ENCODE assay signal across 30 mouse cellular contexts in the genomic region with DNA sequence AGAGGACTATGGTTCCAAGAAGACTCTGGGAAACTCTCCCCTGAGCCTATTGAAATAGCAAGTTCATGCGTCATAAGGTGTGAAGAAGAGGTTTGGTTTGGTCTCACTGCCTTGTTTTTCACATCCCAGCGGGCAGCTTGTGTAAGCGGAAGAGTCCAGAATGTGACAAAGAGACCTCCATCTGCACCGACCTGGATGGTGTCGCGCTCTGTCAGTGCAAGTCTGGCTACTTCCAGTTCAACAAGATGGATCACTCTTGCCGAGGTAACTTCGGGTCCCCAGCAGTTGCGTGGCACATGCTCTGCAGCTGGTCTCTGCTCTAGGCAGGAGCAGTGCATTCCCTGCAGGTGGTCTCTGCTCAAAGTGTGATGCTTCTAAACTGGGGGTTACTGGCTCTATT. TPM values are rescaled to one million over a fixed set of nuclear protein-coding genes. Genes with fewer than 3 reads are reported as not detected.
DNase-seq lines count a peak whose midpoint lies in the region; ATAC-seq lines count a peak whose summit lies in the region.
"Had no signal": no experiment of that assay in that cellular context is flagged by ENCODE, and none has a peak within 500 bp of the region (broad histone marks: within the 10 kb centered on the region; RNA-seq: fewer than 3 reads in every experiment).

No protein-coding gene starts in this region.

- peak; percentile 49 to 54 for DNase-seq in cerebellum, postnatal 14 days
- no peak for DNase-seq in cerebellum, adult 11-12 months
- DNase-seq in heart, postnatal 14 days, result no peak
- no peak for DNase-seq in limb, embryonic 10.5 days (ENCODE audit: low spot score)
- no peak for DNase-seq in retina, postnatal 1 day
- DNase-seq: adrenal gland, adult 2 months; adrenal gland, postnatal 36 days; kidney, adult 8-10 months; kidney, postnatal 4 days; liver, embryonic 13.5 days; lung, adult 18-20 months; lung, postnatal 4 days; right cerebral cortex, postnatal 4 days had no signal

- H3K27me3 ChIP-seq in heart, embryonic 13.5 days (replicated peaks), result no peaks in the 10 kb centered on the region
- no peaks in the 10 kb centered on the region for H3K27me3 ChIP-seq in neural tube, embryonic 13.5 days
- H3K27me3 ChIP-seq in neural tube, embryonic 15.5 days (replicated peaks), result no peaks in the 10 kb centered on the region
- H3K27me3 ChIP-seq in limb, embryonic 10.5 days (ENCODE audit: low read depth, poor library complexity, severe bottlenecking), result no peaks in the 10 kb centered on the region
- H3K27me3 ChIP-seq: embryonic facial prominence, embryonic 12.5 days; hindbrain, embryonic 15.5 days; limb, embryonic 15.5 days; liver, embryonic 13.5 days; midbrain, embryonic 13.5 days had no signal

- H3K4me2 ChIP-seq in heart, embryonic 13.5 days, result no peak overlapping the region
- no peak overlapping the region for H3K4me2 ChIP-seq in neural tube, embryonic 13.5 days
- no peak overlapping the region for H3K4me2 ChIP-seq in neural tube, embryonic 15.5 days
- H3K4me2 ChIP-seq: embryonic facial prominence, embryonic 12.5 days; hindbrain, embryonic 15.5 days; limb, embryonic 15.5 days; liver, embryonic 13.5 days; midbrain, embryonic 13.5 days had no signal

- peaks cover 89% of the 10 kb centered on the region for H3K36me3 ChIP-seq in heart, embryonic 13.5 days
- peaks cover 7% of the 10 kb centered on the region; the same call in 1 of the 2 replicates for H3K36me3 ChIP-seq in neural tube, embryonic 13.5 days
- no peaks in the 10 kb centered on the region for H3K36me3 ChIP-seq in neural tube, embryonic 15.5 days
- H3K36me3 ChIP-seq in limb, embryonic 10.5 days, result peaks cover 12% of the 10 kb centered on the region
- H3K36me3 ChIP-seq: embryonic facial prominence, embryonic 12.5 days; hindbrain, embryonic 15.5 days had no signal

- intact Hi-C loops in heart, postnatal 14 days (cut with DNase I), result loop anchor here (5.0 kb wide), 2 partner anchors 250 to 435 kb away; no protein-coding TSS in a partner anchor

- 74% methylated on average over 9 of the region's 9 CpGs for WGBS in heart, embryonic 13.5 days
- WGBS in neural tube, embryonic 13.5 days, result 52% methylated on average over 9 of the region's 9 CpGs
- WGBS in neural tube, embryonic 15.5 days, result 61% methylated on average over 9 of the region's 9 CpGs
- 61% methylated on average over 9 of the region's 9 CpGs for WGBS in limb, embryonic 10.5 days

- H3K4me1 ChIP-seq in heart, embryonic 13.5 days, result peaks cover 36% of the 10 kb centered on the region
- peaks cover 47% of the 10 kb centered on the region for H3K4me1 ChIP-seq in neural tube, embryonic 13.5 days (replicated peaks)
- H3K4me1 ChIP-seq in neural tube, embryonic 15.5 days, result peaks cover 29% of the 10 kb centered on the region
- H3K4me1 ChIP-seq in limb, embryonic 10.5 days, result peaks cover 57% of the 10 kb centered on the region

- no peak overlapping the region for H3K4me3 ChIP-seq in heart, embryonic 13.5 days
- H3K4me3 ChIP-seq in neural tube, embryonic 13.5 days, result no peak overlapping the region
- no peak overlapping the region for H3K4me3 ChIP-seq in neural tube, embryonic 15.5 days (replicated peaks)
- H3K4me3 ChIP-seq in limb, embryonic 10.5 days, result no peak overlapping the region
- H3K4me3 ChIP-seq: embryonic facial prominence, embryonic 12.5 days; hindbrain, embryonic 15.5 days; limb, embryonic 15.5 days; liver, embryonic 13.5 days; megakaryocyte, embryonic 14.5 days; midbrain, embryonic 13.5 days had no signal

- peak overlapping the region; percentile 34; the same call in 1 of the 2 replicates for H3K27ac ChIP-seq in heart, embryonic 13.5 days (replicated peaks)
- H3K27ac ChIP-seq in neural tube, embryonic 13.5 days (replicated peaks), result 0 out of 2 replicates have a peak overlapping the region, but pooled peaks have one; percentile 20
- H3K27ac ChIP-seq in neural tube, embryonic 15.5 days (replicated peaks), result no peak overlapping the region
- H3K27ac ChIP-seq in limb, embryonic 10.5 days, result peak overlapping the region; percentile 87
- H3K27ac ChIP-seq: embryonic facial prominence, embryonic 12.5 days; hindbrain, embryonic 15.5 days; kidney, postnatal 0 days; limb, embryonic 15.5 days; liver, embryonic 13.5 days; stomach, postnatal 0 days had no signal

- no peak overlapping the region for H3K9ac ChIP-seq in heart, embryonic 13.5 days
- H3K9ac ChIP-seq in neural tube, embryonic 13.5 days, result no peak overlapping the region
- no peak overlapping the region for H3K9ac ChIP-seq in neural tube, embryonic 15.5 days (replicated peaks)
- H3K9ac ChIP-seq: embryonic facial prominence, embryonic 12.5 days; hindbrain, embryonic 15.5 days; limb, embryonic 15.5 days; liver, embryonic 13.5 days; midbrain, embryonic 13.5 days had no signal

- ATAC-seq in heart, embryonic 13.5 days (ENCODE audit: extremely low read depth, insufficient number of reproducible peaks, low FRiP score, low TSS enrichment), result no peak
- ATAC-seq in neural tube, embryonic 13.5 days (ENCODE audit: low read depth), result no peak
- ATAC-seq in neural tube, embryonic 15.5 days (ENCODE audit: low FRiP score), result no peak
- ATAC-seq: activated CD4-positive, CD25-positive, alpha-beta regulatory T cell, adult 4 months; CD4-positive, CD25-positive, alpha-beta regulatory T cell, adult 4 months; intestine, embryonic 16.5 days; midbrain, embryonic 13.5 days had no signal

- no peaks in the 10 kb centered on the region for H3K9me3 ChIP-seq in heart, embryonic 13.5 days
- H3K9me3 ChIP-seq in neural tube, embryonic 13.5 days, result no peaks in the 10 kb centered on the region
- H3K9me3 ChIP-seq in neural tube, embryonic 15.5 days (replicated peaks), result no peaks in the 10 kb centered on the region
- no peaks in the 10 kb centered on the region for H3K9me3 ChIP-seq in limb, embryonic 10.5 days (replicated peaks)
- H3K9me3 ChIP-seq: embryonic facial prominence, embryonic 12.5 days; hindbrain, embryonic 15.5 days; limb, embryonic 15.5 days; liver, embryonic 13.5 days; megakaryocyte, embryonic 14.5 days; midbrain, embryonic 13.5 days had no signal

RNA-seq across cellular contexts. Expression of a gene that starts 51.6 kb away (rescaled TPM):
- 0.09 and 0.13 TPM in 2 replicates for polyA plus RNA-seq in heart, embryonic 13.5 days (2015; fragmentation: Nextera tagmentation; extraction: Ambion mirVana)
- total RNA-seq in heart, postnatal 14 days (2021), result under 1 TPM; 0.12 to 0.17 TPM
- polyA plus RNA-seq in neural tube, embryonic 13.5 days (2015; fragmentation: Nextera tagmentation; extraction: Ambion mirVana), result 0.22 TPM in 1 of 2 replicates, not detected in the other
- 7.2 TPM in 1 of 2 replicates, not detected in the other for polyA plus RNA-seq in neural tube, embryonic 15.5 days (2015; fragmentation: Nextera tagmentation; extraction: Ambion mirVana)
- polyA plus RNA-seq in limb, embryonic 10.5 days (2016; fragmentation: Nextera tagmentation; extraction: Ambion mirVana), result 0.16 and 0.21 TPM in 2 replicates
- total RNA-seq: adrenal gland, adult 2 months; adrenal gland, postnatal 36 days; gastrocnemius, adult 8-10 months; layer of hippocampus, adult 8-10 months; layer of hippocampus, postnatal 25 days had no signal
- polyA plus RNA-seq: heart, embryonic 14.5 days; kidney, postnatal 0 days; limb, embryonic 15.5 days had no signal

RNA-seq across cellular contexts. Expression of a gene that starts 58.1 kb away (rescaled TPM):
- polyA plus RNA-seq in heart, embryonic 13.5 days (2015; fragmentation: Nextera tagmentation; extraction: Ambion mirVana), result 32.3 and 33.7 TPM in 2 replicates
- total RNA-seq in heart, postnatal 14 days (2021), result 100 to 1,000 TPM; 199 to 203 TPM
- 9.6 and 12.6 TPM in 2 replicates for polyA plus RNA-seq in neural tube, embryonic 13.5 days (2015; fragmentation: Nextera tagmentation; extraction: Ambion mirVana)
- polyA plus RNA-seq in neural tube, embryonic 15.5 days (2015; fragmentation: Nextera tagmentation; extraction: Ambion mirVana), result 7.8 and 10.9 TPM in 2 replicates
- polyA plus RNA-seq in limb, embryonic 10.5 days (2016; fragmentation: Nextera tagmentation; extraction: Ambion mirVana), result 11.1 and 11.6 TPM in 2 replicates

Comparison
In these comparisons a context has a peak if more than half of its experiments do, and no peak if none do; other contexts are left out.
1. DNase-seq: peak in cerebellum, postnatal 14 days (2 of 2); none in cerebellum, adult 11-12 months (single experiment), heart, postnatal 14 days (0 of 2), limb, embryonic 10.5 days (single experiment) and retina, postnatal 1 day (single experiment).